Comparison of ENCODE assay signal across 27 mouse cellular contexts in genomic region chr13:58921255-58921654, GRCm38 (mm10).
DNase-seq lines count a peak whose midpoint lies in the region; ATAC-seq and TF ChIP-seq lines count a peak whose summit lies in the region.
"Had no signal": no experiment of that assay in that cellular context is flagged by ENCODE, and none has a peak within 500 bp of the region (broad histone marks: within the 10 kb centered on the region; RNA-seq: fewer than 3 reads in every experiment).

No protein-coding gene starts in this region.

- no peaks in the 10 kb centered on the region for H3K9me3 ChIP-seq in E14TG2a.4 (ENCODE audit: low read length)
- H3K9me3 ChIP-seq in hindbrain, embryonic 14.5 days (ENCODE audit: control insufficient read depth, low read length) = no peaks in the 10 kb centered on the region
- H3K9me3 ChIP-seq: embryonic facial prominence, embryonic 13.5 days; forebrain, embryonic 12.5 days; hindbrain, embryonic 13.5 days; limb, embryonic 15.5 days; midbrain, embryonic 15.5 days; neural tube, embryonic 12.5 days had no signal

- H3K4me3 ChIP-seq in gastrocnemius, adult 2 months = no peak overlapping the region
- 0 out of 2 replicates have a peak overlapping the region, but pooled peaks have one; percentile 17 for H3K4me3 ChIP-seq in E14TG2a.4 (replicated peaks; ENCODE audit: low read length)
- H3K4me3 ChIP-seq in brown adipose tissue, adult 24 weeks (ENCODE audit: insufficient read depth, low read depth, low read length) = no peak overlapping the region
- no peak overlapping the region for H3K4me3 ChIP-seq in hindbrain, embryonic 14.5 days (replicated peaks; ENCODE audit: low read length)
- H3K4me3 ChIP-seq: embryonic facial prominence, embryonic 13.5 days; erythroblast, embryonic 14.5 days; forebrain, embryonic 12.5 days; hindbrain, embryonic 13.5 days; left cerebral cortex, adult 2 months; limb, embryonic 15.5 days; midbrain, embryonic 15.5 days; neural tube, embryonic 12.5 days had no signal

- TF ChIP-seq CTCF in gastrocnemius, adult 2 months (IDR thresholded peaks at IDR 0.05) = no peak
- no peak for TF ChIP-seq CTCF in E14TG2a.4 (conservative IDR thresholded peaks at IDR 0.05; ENCODE audit: low read length)

- peaks cover 41% of the 10 kb centered on the region for H3K4me1 ChIP-seq in E14TG2a.4 (replicated peaks; ENCODE audit: low read depth, low read length)
- peaks cover 3% of the 10 kb centered on the region; the same call in 1 of the 2 replicates for H3K4me1 ChIP-seq in brown adipose tissue, adult 24 weeks (ENCODE audit: control insufficient read depth, insufficient read depth, insufficient read length, low read length)
- no peaks in the 10 kb centered on the region for H3K4me1 ChIP-seq in hindbrain, embryonic 14.5 days (replicated peaks; ENCODE audit: control insufficient read depth, insufficient read depth, low read length)
- H3K4me1 ChIP-seq: embryonic facial prominence, embryonic 13.5 days; hindbrain, embryonic 13.5 days; midbrain, embryonic 15.5 days had no signal

- peak overlapping the region; percentile 76 for H3K27ac ChIP-seq in gastrocnemius, adult 2 months
- peak overlapping the region; percentile 87 for H3K27ac ChIP-seq in brown adipose tissue, adult 24 weeks (replicated peaks; ENCODE audit: low read depth, low read length)
- H3K27ac ChIP-seq in hindbrain, embryonic 14.5 days = no peak overlapping the region
- H3K27ac ChIP-seq: embryonic facial prominence, embryonic 13.5 days; forebrain, embryonic 12.5 days; hindbrain, embryonic 13.5 days; limb, embryonic 15.5 days; liver, embryonic 14.5 days; midbrain, embryonic 15.5 days; neural tube, embryonic 12.5 days had no signal

- peak; percentile 68 for DNase-seq in gastrocnemius, adult 2 months
- no peak for DNase-seq in gastrocnemius, postnatal 4 days (ENCODE audit: low spot score in 2 of 2)
- DNase-seq in lung, postnatal 14 days = peak; percentile 19
- no peak for DNase-seq in thymus, adult 18-20 months
- no peak for DNase-seq in hindbrain, embryonic 14.5 days (ENCODE audit: low spot score)
- DNase-seq: adrenal gland, postnatal 25 days; cerebellum, adult 11 months; heart, adult 11 months; kidney, adult 2 months; kidney, postnatal 10 days; left cerebral cortex, postnatal 4 days; right cerebral cortex, postnatal 14 days; spleen, adult 18-20 months; thymus, postnatal 36 days had no signal

- intact Hi-C loops in gastrocnemius, adult 2 months (cut with DNase I) = no loop called here

- 89% methylated on average over 3 of the region's 3 CpGs for WGBS in hindbrain, embryonic 14.5 days

- no peak for ATAC-seq in hindbrain, embryonic 14.5 days (ENCODE audit: low FRiP score)
- ATAC-seq: activated CD4-positive, CD25-positive, alpha-beta regulatory T cell, adult 4 months; inflammation-experienced regulatory T-cells, adult 6 months; midbrain, embryonic 15.5 days had no signal

- no peaks in the 10 kb centered on the region for H3K36me3 ChIP-seq in E14TG2a.4 (ENCODE audit: insufficient read depth, low read length)
- no peaks in the 10 kb centered on the region; the same call in 1 of the 2 replicates for H3K36me3 ChIP-seq in hindbrain, embryonic 14.5 days (replicated peaks; ENCODE audit: control insufficient read depth, insufficient read depth)
- H3K36me3 ChIP-seq: embryonic facial prominence, embryonic 13.5 days; forebrain, embryonic 12.5 days; hindbrain, embryonic 13.5 days; limb, embryonic 15.5 days; midbrain, embryonic 15.5 days; neural tube, embryonic 12.5 days had no signal

- no peak overlapping the region for H3K4me2 ChIP-seq in hindbrain, embryonic 14.5 days (replicated peaks)
- H3K4me2 ChIP-seq: embryonic facial prominence, embryonic 13.5 days; forebrain, embryonic 12.5 days; hindbrain, embryonic 13.5 days; limb, embryonic 15.5 days; midbrain, embryonic 15.5 days; neural tube, embryonic 12.5 days had no signal

- no peak overlapping the region for H3K9ac ChIP-seq in hindbrain, embryonic 14.5 days
- H3K9ac ChIP-seq: embryonic facial prominence, embryonic 13.5 days; forebrain, embryonic 12.5 days; hindbrain, embryonic 13.5 days; limb, embryonic 15.5 days; liver, embryonic 14.5 days; midbrain, embryonic 15.5 days; neural tube, embryonic 12.5 days had no signal

- peaks cover 5% of the 10 kb centered on the region; the same call in 1 of the 2 replicates for H3K27me3 ChIP-seq in E14TG2a.4 (ENCODE audit: insufficient read depth, low read length)
- no peaks in the 10 kb centered on the region for H3K27me3 ChIP-seq in hindbrain, embryonic 14.5 days (ENCODE audit: control insufficient read depth, insufficient read depth, low read length)
- H3K27me3 ChIP-seq: embryonic facial prominence, embryonic 13.5 days; forebrain, embryonic 12.5 days; hindbrain, embryonic 13.5 days; limb, embryonic 15.5 days; midbrain, embryonic 15.5 days; neural tube, embryonic 12.5 days had no signal

Comparison
In these comparisons a context has a peak if more than half of its experiments do, and no peak if none do; other contexts are left out.
1. DNase-seq: peak in gastrocnemius, adult 2 months (single experiment) and lung, postnatal 14 days (single experiment); none in gastrocnemius, postnatal 4 days (0 of 2), thymus, adult 18-20 months (0 of 2) and hindbrain, embryonic 14.5 days (single experiment).